Mouse (Mus musculus) MEL (cell line): ENCODE results near the gene Pard3. TPM values are rescaled to one million over a fixed set of nuclear protein-coding genes. Genes with fewer than 3 reads are reported as not detected.

ENCODE experiments used
- DNase-seq: peaks from one replicate; pipeline ENCODE4 v3.0.0; 2011; ENCODE audit warnings: low read depth, low spot score
- H3K27ac ChIP-seq: 2 replicates; pipeline ENCODE4 v1.5.1; 2012; ENCODE audit warnings: low read depth, mild to moderate bottlenecking, control low read depth, low read length, moderate library complexity; ENCODE audit not compliant: control insufficient read depth
- H3K27me3 ChIP-seq, 2 experiments: fragments of 150-350 bp in 1 of 2; sonication (generic) in 1 of 2; 2 replicates each; pipeline ENCODE4 v1.6.1; 2012; ENCODE audit warnings: low read length in 2 of 2, mild to moderate bottlenecking in 2 of 2, improper control_type of control experiment in 1 of 2, moderate library complexity in 1 of 2; ENCODE audit not compliant: insufficient read depth in 2 of 2, control insufficient read depth in 1 of 2
- H3K36me3 ChIP-seq, 2 experiments: 2 replicates each; pipeline ENCODE4 v1.6.1; 2012 to 2014; ENCODE audit warnings: low read length in 2 of 2, improper control_type of control experiment in 1 of 2, inconsistent platforms in 1 of 2, mild to moderate bottlenecking in 1 of 2; ENCODE audit not compliant: insufficient read depth in 2 of 2, control insufficient read depth in 1 of 2
- H3K4me1 ChIP-seq, 2 experiments: fragments of 150-350 bp in 1 of 2; sonication (generic) in 1 of 2; 2 replicates each; pipeline ENCODE4 v1.6.1; 2012; ENCODE audit warnings: low read length in 2 of 2, improper control_type of control experiment in 1 of 2, mild to moderate bottlenecking in 1 of 2; ENCODE audit not compliant: insufficient read depth in 2 of 2, control insufficient read depth in 1 of 2
- H3K4me3 ChIP-seq, 2 experiments: fragments of 150-350 bp in 1 of 2; sonication (generic) in 1 of 2; 2 replicates each; pipeline ENCODE4 v1.5.1; 2012; ENCODE audit warnings: low read depth in 2 of 2, low read length in 2 of 2, mild to moderate bottlenecking in 2 of 2, moderate library complexity in 2 of 2, control low read depth in 1 of 2, improper control_type of control experiment in 1 of 2; ENCODE audit not compliant: control insufficient read depth in 1 of 2, insufficient read depth in 1 of 2
- H3K79me2 ChIP-seq: 2 replicates; pipeline ENCODE4 v1.6.1; 2012; ENCODE audit warnings: mild to moderate bottlenecking, low read length, moderate library complexity; ENCODE audit not compliant: control insufficient read depth, poor library complexity, insufficient read depth
- H3K9ac ChIP-seq: 2 replicates; pipeline ENCODE4 v1.6.1; 2012; ENCODE audit warnings: low read depth, mild to moderate bottlenecking, control low read depth, low read length, moderate library complexity; ENCODE audit not compliant: control insufficient read depth, poor library complexity, severe bottlenecking
- H3K9me3 ChIP-seq: fragments of 150-350 bp; sonication (generic); replicated peaks from 2 replicates; pipeline ENCODE4 v1.6.1; 2012; ENCODE audit warnings: mild to moderate bottlenecking, low read length, improper control_type of control experiment, moderate library complexity; ENCODE audit not compliant: insufficient read depth
- BHLHE40 ChIP-seq: IDR thresholded peaks from 2 replicates; pipeline ENCODE4 v1.6.1; 2012; ENCODE audit warnings: low read depth, mild to moderate bottlenecking, inconsistent platforms, low read length, improper control_type of control experiment, borderline replicate concordance
- E2F4 ChIP-seq: IDR thresholded peaks from 2 replicates; pipeline ENCODE4 v1.6.1; 2011; ENCODE audit warnings: low read depth, low read length, improper control_type of control experiment, borderline replicate concordance
- GABPA ChIP-seq: IDR thresholded peaks from 2 replicates; pipeline ENCODE4 v1.6.1; 2012; ENCODE audit warnings: low read depth, mild to moderate bottlenecking, inconsistent platforms, low read length, improper control_type of control experiment, moderate library complexity
- HCFC1 ChIP-seq: IDR thresholded peaks from 2 replicates; pipeline ENCODE4 v1.6.1; 2012; ENCODE audit warnings: low read depth, mild to moderate bottlenecking, inconsistent platforms, low read length, improper control_type of control experiment, moderate library complexity
- KAT2A ChIP-seq: conservative IDR thresholded peaks from 2 replicates; pipeline ENCODE4 v1.6.1; 2012; ENCODE audit warnings: low read depth, low read length, improper control_type of control experiment, inconsistent platforms
- MAFK ChIP-seq: IDR thresholded peaks from 2 replicates; pipeline ENCODE4 v1.6.1; 2011; ENCODE audit warnings: low read depth, mild to moderate bottlenecking, low read length, improper control_type of control experiment, borderline replicate concordance
- MAZ ChIP-seq: IDR thresholded peaks from 2 replicates; pipeline ENCODE4 v1.6.1; 2012; ENCODE audit warnings: low read depth, mild to moderate bottlenecking, inconsistent platforms, low read length, improper control_type of control experiment
- MEF2A ChIP-seq: IDR thresholded peaks from 2 replicates; pipeline ENCODE4 v1.6.1; 2014; ENCODE audit warnings: low read depth, mild to moderate bottlenecking, inconsistent platforms, low read length, improper control_type of control experiment; ENCODE audit not compliant: poor library complexity, insufficient replicate concordance, severe bottlenecking; ENCODE audit errors: extremely low read depth
- MXI1 ChIP-seq: IDR thresholded peaks from 2 replicates; pipeline ENCODE4 v1.6.1; 2011; ENCODE audit warnings: mild to moderate bottlenecking, low read depth, low read length, improper control_type of control experiment
- RAD21 ChIP-seq: IDR thresholded peaks from 2 replicates; pipeline ENCODE4 v1.6.1; 2011; ENCODE audit warnings: mild to moderate bottlenecking, low read depth, low read length, improper control_type of control experiment
- TCF12 ChIP-seq: IDR thresholded peaks from 2 replicates; pipeline ENCODE4 v1.6.1; 2014; ENCODE audit warnings: low read depth, mild to moderate bottlenecking, inconsistent platforms, low read length, improper control_type of control experiment, moderate library complexity
- UBTF ChIP-seq: IDR thresholded peaks from 2 replicates; pipeline ENCODE4 v1.6.1; 2012; ENCODE audit warnings: low read depth, mild to moderate bottlenecking, inconsistent platforms, low read length, improper control_type of control experiment, moderate library complexity, borderline replicate concordance; ENCODE audit not compliant: insufficient read depth
- ZC3H11A ChIP-seq: IDR thresholded peaks from 2 replicates; pipeline ENCODE4 v1.6.1; 2012; ENCODE audit warnings: low read depth, mild to moderate bottlenecking, inconsistent platforms, low read length, improper control_type of control experiment
- ZMIZ1 ChIP-seq: IDR thresholded peaks from 2 replicates; pipeline ENCODE4 v1.6.1; 2012; ENCODE audit warnings: low read depth, mild to moderate bottlenecking, inconsistent platforms, low read length, improper control_type of control experiment, moderate library complexity
- polyA plus RNA-seq, 2 experiments: library from polyadenylated mRNA; stranded (reverse) in 1 of 2; unstranded in 1 of 2; fragments of >175 nt in 1 of 2; fragments of >200 nt in 1 of 2; gene quantifications; 2 replicates each; pipeline versions ENCODE4 v1.2.1 to v1.2.4; 2012; ENCODE audit warnings: low replicate concordance in 2 of 2, low read depth in 1 of 2; ENCODE audit not compliant: insufficient read length in 2 of 2, insufficient read depth in 1 of 2, missing spikeins in 1 of 2
- total RNA-seq: library from RNA; depleted of rRNA; stranded (reverse); fragments of 300-350 nt; gene quantifications from 2 replicates; pipeline ENCODE4 v1.2.3, GENCODE M21; 2012

Pard3 gene
- total and polyA plus RNA-seq, 3 experiments: not detected

DNA sequence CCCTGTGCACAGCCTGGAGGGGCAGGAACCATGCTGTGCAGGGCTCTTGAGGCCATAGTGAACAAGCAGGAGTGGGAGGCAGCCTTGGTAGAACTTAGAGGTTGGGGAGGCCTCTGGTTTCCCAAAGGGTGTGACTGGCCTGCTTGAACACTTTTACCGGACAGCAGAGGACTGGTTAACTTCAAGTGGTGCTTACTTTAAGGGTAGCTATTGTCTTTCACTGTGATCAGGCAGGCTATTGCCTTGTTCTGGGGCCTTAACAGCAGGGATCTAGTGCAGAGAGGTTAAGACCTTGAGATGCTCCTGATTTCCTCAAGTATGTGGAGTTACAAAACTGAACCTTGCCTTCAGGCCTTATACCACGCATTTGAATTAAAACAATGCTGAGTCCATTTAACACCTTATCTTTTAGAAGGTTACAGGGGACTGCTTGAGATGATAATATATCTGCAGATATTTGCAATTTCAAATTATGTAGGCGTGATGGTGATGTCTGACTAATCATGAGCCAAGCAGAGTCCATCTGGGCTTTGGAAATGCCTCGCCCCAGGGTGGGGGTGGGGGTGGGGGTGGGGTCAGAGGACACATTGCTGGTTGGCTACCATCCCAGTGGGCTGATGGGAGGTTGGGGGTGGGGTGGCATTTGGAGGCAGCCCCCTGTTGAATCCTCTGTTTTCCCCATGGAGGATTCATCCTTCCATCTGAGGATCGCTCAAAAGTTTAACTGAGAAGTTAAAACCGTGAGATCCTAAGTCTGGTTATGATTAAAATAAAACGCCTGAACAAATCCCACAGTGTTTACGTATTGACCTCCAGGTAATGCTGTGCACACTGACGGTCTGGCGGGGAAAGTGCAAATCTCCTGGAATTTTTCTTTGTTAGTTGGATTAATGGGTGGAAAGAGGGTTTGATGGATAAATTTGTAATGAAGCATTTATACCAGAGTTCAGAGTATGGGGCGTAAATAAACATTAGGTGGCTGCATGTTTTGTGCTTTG lies 62.3 kb downstream of the Pard3 start:
- Histone ChIP-seq H3K27ac (no peak overlapping the region), H3K79me2 (no peaks in the 10 kb centered on the region), H3K9ac (no peak overlapping the region), H3K4me3 (no peak overlapping the region), H3K4me1 (no peaks in the 10 kb centered on the region), H3K27me3 (no peaks in the 10 kb centered on the region), H3K9me3 (no peaks in the 10 kb centered on the region), H3K36me3 (no peaks in the 10 kb centered on the region)
- DNase-seq: no peak
- TF ChIP-seq ZMIZ1 (no peak), MEF2A (no peak)

- Histone ChIP-seq H3K4me1 (no peaks in the 10 kb centered on the region), H3K9me3 (no peaks in the 10 kb centered on the region), H3K36me3 (no peaks in the 10 kb centered on the region), H3K27me3 (no peaks in the 10 kb centered on the region), H3K79me2 (no peaks in the 10 kb centered on the region), H3K27ac (no peak overlapping the region), H3K4me3 (no peak overlapping the region), H3K9ac (no peak overlapping the region)
- TF ChIP-seq TCF12 (no peak), MAFK (no peak), MXI1 (no peak), MAZ (no peak), BHLHE40 (no peak), UBTF (no peak), HCFC1 (no peak), ZC3H11A (no peak), RAD21 (no peak), MEF2A (no peak), GABPA (no peak), KAT2A (no peak), E2F4 (no peak)
- no peak for DNase-seq
Measured at GRCm38 (mm10) chr8:127128781-127129396, 65.2 kb downstream of the Pard3 start.
